Comparison of ENCODE assay signal across 1 mouse cellular context in genomic region chr16:92821938-92822629, GRCm38 (mm10).
TF ChIP-seq lines count a peak whose summit lies in the region.

No protein-coding gene starts in this region.

TF ChIP-seq in MEL, 35 proteins besides CTCF, POLR2A, EP300 and RAD21 (continued from another document):
- TF ChIP-seq UBTF (IDR thresholded peaks at IDR 0.05; ENCODE audit: borderline replicate concordance, insufficient read depth, low read depth, low read length) = no peak
- TF ChIP-seq TAL1 (IDR thresholded peaks at IDR 0.05; ENCODE audit: low read length) = peak; percentile 97
- TF ChIP-seq ZKSCAN1 (IDR thresholded peaks at IDR 0.05; ENCODE audit: low read depth, low read length) = no peak
- no peak for TF ChIP-seq NRF1 (IDR thresholded peaks at IDR 0.05; ENCODE audit: insufficient read depth, low read depth, low read length, poor library complexity, severe bottlenecking)
- TF ChIP-seq TCF12 (IDR thresholded peaks at IDR 0.05; ENCODE audit: low read depth, low read length) = peak; percentile 96
- peak; percentile 90 for TF ChIP-seq ETS1 (IDR thresholded peaks at IDR 0.05; ENCODE audit: low read depth, low read length)
- TF ChIP-seq ELF1 (IDR thresholded peaks at IDR 0.05; ENCODE audit: low read depth, low read length) = no peak
- TF ChIP-seq MAFK (IDR thresholded peaks at IDR 0.05; ENCODE audit: borderline replicate concordance, low read depth, low read length) = peak; percentile 81; the same call in 1 of the 2 replicates
- no peak for TF ChIP-seq JUND (IDR thresholded peaks at IDR 0.05; ENCODE audit: low read depth, low read length)
- TF ChIP-seq GATA1 (IDR thresholded peaks at IDR 0.05; ENCODE audit: low read depth, low read length) = peak; percentile 90
- no peak for TF ChIP-seq USF2 (IDR thresholded peaks at IDR 0.05; ENCODE audit: borderline replicate concordance in 1 of 2, insufficient read depth in 1 of 2, low read depth in 1 of 2, low read length in 2 of 2)
- TF ChIP-seq E2F4 (IDR thresholded peaks at IDR 0.05; ENCODE audit: borderline replicate concordance, low read depth, low read length) = no peak
- TF ChIP-seq MXI1 (IDR thresholded peaks at IDR 0.05; ENCODE audit: low read depth, low read length) = peak; percentile 82
- peak; percentile 92 for TF ChIP-seq MAZ (IDR thresholded peaks at IDR 0.05; ENCODE audit: low read depth, low read length)
- no peak; the same call in 1 of the 2 replicates for TF ChIP-seq POLR2AphosphoS2 (IDR thresholded peaks at IDR 0.05; ENCODE audit: low read length)
TF ChIP-seq in MEL: peak in this region for 19.
